Mouse (Mus musculus): ENCODE measurements around the gene 6430531B16Rik.

DNA sequence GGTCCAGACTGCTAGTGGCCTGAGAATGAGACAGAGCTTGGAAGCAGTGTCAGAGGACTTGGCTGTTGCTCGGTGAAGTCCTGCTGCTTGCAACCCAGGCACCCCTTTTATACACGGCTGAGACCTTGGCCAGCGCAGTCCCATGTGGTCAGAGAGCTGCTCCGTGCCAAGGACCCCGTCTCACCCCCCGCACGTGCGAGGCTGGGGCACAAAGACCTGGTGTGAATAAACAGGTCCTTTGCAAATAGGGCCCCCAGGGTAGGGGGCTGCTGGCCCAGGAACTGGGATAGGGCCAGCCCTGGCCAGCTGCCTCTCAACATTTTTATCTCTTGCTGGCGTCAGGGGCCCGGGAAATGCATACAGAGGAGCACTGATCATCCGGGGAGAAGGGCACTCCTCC, 20.6 kb downstream of the 6430531B16Rik start:
- TF ChIP-seq CTCF (conservative IDR thresholded peaks at IDR 0.05; ENCODE audit: insufficient read depth, insufficient read length, low read depth, low read length) (no peak), POLR2A (IDR thresholded peaks at IDR 0.05; ENCODE audit: low read depth, low read length) (no peak)

All from kidney, adult 2 months (tissue).